In the genomic region with DNA sequence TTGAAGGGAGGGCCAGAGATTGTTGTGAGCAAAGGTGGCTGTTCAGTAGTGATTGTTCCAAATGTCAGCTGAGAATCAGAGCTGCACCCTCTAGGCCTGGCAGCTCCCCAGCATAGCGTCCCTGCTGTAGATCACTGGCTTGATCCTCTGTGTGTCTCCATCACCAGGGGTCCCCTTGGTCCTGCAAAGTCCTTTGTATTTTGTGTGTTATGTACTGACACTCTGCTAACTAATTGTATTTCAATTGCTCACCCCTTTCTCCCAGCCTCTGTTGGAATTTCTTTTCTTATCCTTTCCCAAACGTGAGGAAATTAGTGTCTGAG, we compare ENCODE assay signal across 9 mouse cellular contexts.
A peak's percentile ranks its signal among the peaks of the same experiment; 100 is the strongest.
DNase-seq lines count a peak whose midpoint lies in the region; ATAC-seq lines count a peak whose summit lies in the region.
"Had no signal": no experiment of that assay in that cellular context is flagged by ENCODE, and none has a peak within 500 bp of the region (broad histone marks: within the 10 kb centered on the region; RNA-seq: fewer than 3 reads in every experiment).

No protein-coding gene starts in this region.

- no peak for DNase-seq in heart, postnatal 36 days
- no peak for DNase-seq in forebrain, embryonic 14.5 days (ENCODE audit: low spot score)
- no peak for DNase-seq in midbrain, embryonic 10.5 days (ENCODE audit: low spot score)
- DNase-seq in cerebellum, postnatal 4 days (ENCODE audit: low spot score in 2 of 2): no peak
- no peak for DNase-seq in adrenal gland, postnatal 4 days (ENCODE audit: low spot score in 2 of 2)
- DNase-seq in natural killer cell, adult 2 months (ENCODE audit: low spot score in 2 of 2): no peak

- H3K27me3 ChIP-seq in heart, embryonic 14.5 days (ENCODE audit: control insufficient read depth, insufficient read depth, low read length): no peaks in the 10 kb centered on the region
- no peaks in the 10 kb centered on the region for H3K27me3 ChIP-seq in forebrain, embryonic 14.5 days (replicated peaks; ENCODE audit: control insufficient read depth, insufficient read depth, low read length)
- H3K27me3 ChIP-seq in midbrain, embryonic 10.5 days (ENCODE audit: low read depth, poor library complexity, severe bottlenecking): peaks cover 3% of the 10 kb centered on the region; the same call in 1 of the 2 replicates
- H3K27me3 ChIP-seq: CH12.LX had no signal

- H3K27ac ChIP-seq in heart, embryonic 14.5 days (replicated peaks in 1 of 2; ENCODE audit: control insufficient read depth in 1 of 2, insufficient read depth in 1 of 2, low read depth in 2 of 2, low read length in 2 of 2): peak overlapping the region; percentile 24 to 35
- H3K27ac ChIP-seq in brown adipose tissue, adult 24 weeks (replicated peaks; ENCODE audit: low read depth, low read length): peak overlapping the region; percentile 2; the same call in 1 of the 2 replicates
- no peak overlapping the region for H3K27ac ChIP-seq in forebrain, embryonic 14.5 days (ENCODE audit: low read depth, low read length)
- H3K27ac ChIP-seq in midbrain, embryonic 10.5 days (replicated peaks): peak overlapping the region; percentile 72

- no peak overlapping the region for H3K4me2 ChIP-seq in heart, embryonic 14.5 days (ENCODE audit: low read length)
- no peak overlapping the region for H3K4me2 ChIP-seq in forebrain, embryonic 14.5 days (ENCODE audit: low read length)

- peaks cover 11 to 12% of the 10 kb centered on the region in 2 experiments for H3K4me1 ChIP-seq in heart, embryonic 14.5 days (ENCODE audit: control insufficient read depth in 2 of 2, insufficient read depth in 2 of 2, low read length in 2 of 2)
- peaks cover 13% of the 10 kb centered on the region; the same call in 1 of the 2 replicates for H3K4me1 ChIP-seq in brown adipose tissue, adult 24 weeks (ENCODE audit: control insufficient read depth, insufficient read depth, insufficient read length, low read length)
- peaks cover 6% of the 10 kb centered on the region; the same call in 1 of the 2 replicates for H3K4me1 ChIP-seq in forebrain, embryonic 14.5 days (ENCODE audit: control insufficient read depth, insufficient read depth, low read length)
- H3K4me1 ChIP-seq in midbrain, embryonic 10.5 days: peaks cover 30% of the 10 kb centered on the region

- ATAC-seq in heart, embryonic 14.5 days (ENCODE audit: insufficient number of reproducible peaks, insufficient read depth, low FRiP score, low read depth): no peak
- peak; percentile 23; the same call in 1 of the 2 replicates for ATAC-seq in forebrain, embryonic 14.5 days

- intact Hi-C loops in heart, postnatal 36 days (cut with DNase I): no loop called here

- H3K4me3 ChIP-seq in heart, embryonic 14.5 days (ENCODE audit: control insufficient read depth in 1 of 2, insufficient read depth in 1 of 2, low read depth in 1 of 2, low read length in 2 of 2): no peak overlapping the region
- H3K4me3 ChIP-seq in brown adipose tissue, adult 24 weeks (ENCODE audit: insufficient read depth, low read depth, low read length): no peak overlapping the region
- no peak overlapping the region for H3K4me3 ChIP-seq in forebrain, embryonic 14.5 days (ENCODE audit: low read depth, low read length)
- H3K4me3 ChIP-seq in midbrain, embryonic 10.5 days: no peak overlapping the region

- no peak overlapping the region for H3K9ac ChIP-seq in heart, embryonic 14.5 days (ENCODE audit: low read length)
- H3K9ac ChIP-seq in forebrain, embryonic 14.5 days (ENCODE audit: low read length): no peak overlapping the region

- no peaks in the 10 kb centered on the region for H3K36me3 ChIP-seq in heart, embryonic 14.5 days (ENCODE audit: control insufficient read depth, insufficient read depth, low read length)
- H3K36me3 ChIP-seq in forebrain, embryonic 14.5 days (ENCODE audit: control insufficient read depth, insufficient read depth, low read length): no peaks in the 10 kb centered on the region
- no peaks in the 10 kb centered on the region for H3K36me3 ChIP-seq in midbrain, embryonic 10.5 days

- no peaks in the 10 kb centered on the region for H3K9me3 ChIP-seq in heart, embryonic 14.5 days (ENCODE audit: control insufficient read depth, low read length)
- H3K9me3 ChIP-seq in forebrain, embryonic 14.5 days (replicated peaks; ENCODE audit: control insufficient read depth, low read length): no peaks in the 10 kb centered on the region
- H3K9me3 ChIP-seq in midbrain, embryonic 10.5 days (replicated peaks): no peaks in the 10 kb centered on the region

- WGBS in heart, embryonic 14.5 days: 30% methylated on average over 2 of the region's 2 CpGs
- 2% methylated on average over 2 of the region's 2 CpGs for WGBS in forebrain, embryonic 14.5 days
- 6% methylated on average over 2 of the region's 2 CpGs for WGBS in midbrain, embryonic 10.5 days
